Mouse (Mus musculus) layer of hippocampus, postnatal 36 days (tissue): ENCODE results near the gene Gm45716. TPM values are rescaled to one million over a fixed set of nuclear protein-coding genes. Genes with fewer than 3 reads are reported as not detected.
"Not testable (repeated sequence)": the region's sequence is repeated elsewhere in the genome, so short reads cannot be mapped to it uniquely, and the experiment has no call there.

Experiments
- DNase-seq, 2 experiments: peaks; one replicate each; pipeline ENCODE4 v3.0.0; 2022
- total RNA-seq, 2 experiments: library from RNA; stranded (reverse); gene quantifications; 2 replicates each; pipeline ENCODE4 v1.2.3; 2021

Gene Gm45716
- total RNA-seq, 2 experiments from 2014 or later, result 7.1 to 7.8 TPM

GRCm38 (mm10) chr11:90251923-90252322 is 64.4 kb downstream of the Gm45716 start:
- DNase-seq, result no peak

- DNase-seq, result no peak
These were observed 64.9 kb downstream of the Gm45716 start for GRCm38 (mm10) chr11:90252366-90252765.

GRCm38 (mm10) chr11:90254536-90254935 is 67.1 kb downstream of the Gm45716 start:
- DNase-seq, result no peak

GRCm38 (mm10) chr11:90255687-90256086 is 68.2 kb downstream of the Gm45716 start:
- no peak for DNase-seq

GRCm38 (mm10) chr11:90256833-90257525 is 69.5 kb downstream of the Gm45716 start:
- DNase-seq, result no peak

GRCm38 (mm10) chr11:90258321-90258927 is 70.9 kb downstream of the Gm45716 start:
- no peak for DNase-seq

- DNase-seq, result no peak
These were observed 71.6 kb downstream of the Gm45716 start for GRCm38 (mm10) chr11:90259071-90259470.

GRCm38 (mm10) chr11:90259826-90260225 is 72.3 kb downstream of the Gm45716 start:
- DNase-seq, result no peak

GRCm38 (mm10) chr11:90264180-90264579 is 76.7 kb downstream of the Gm45716 start:
- no peak for DNase-seq

- no peak for DNase-seq
These were observed 78.1 kb downstream of the Gm45716 start for GRCm38 (mm10) chr11:90265581-90265980.

- no peak for DNase-seq
These were observed 81.5 kb downstream of the Gm45716 start for GRCm38 (mm10) chr11:90268934-90269333.

- peak in 1 of 2 experiments; percentile 51 for DNase-seq
These were observed 82.1 kb downstream of the Gm45716 start for GRCm38 (mm10) chr11:90269398-90270123.

- DNase-seq, result no peak
These were observed 82.8 kb downstream of the Gm45716 start for GRCm38 (mm10) chr11:90270132-90270877.

GRCm38 (mm10) chr11:90274187-90274586 is 86.7 kb downstream of the Gm45716 start:
- no peak for DNase-seq

GRCm38 (mm10) chr11:90275663-90276062 is 88.2 kb downstream of the Gm45716 start:
- no peak for DNase-seq

- DNase-seq, result no peak
These were observed 88.7 kb downstream of the Gm45716 start for GRCm38 (mm10) chr11:90276150-90276549.

- DNase-seq, result no peak
These were observed 89.1 kb downstream of the Gm45716 start for GRCm38 (mm10) chr11:90276561-90276960.

- no peak for DNase-seq
These were observed 92.6 kb downstream of the Gm45716 start for GRCm38 (mm10) chr11:90280069-90280468.

- not testable (repeated sequence) for DNase-seq
These were observed 94.5 kb downstream of the Gm45716 start for GRCm38 (mm10) chr11:90281943-90282342.

- DNase-seq, result no peak
These were observed 95.7 kb downstream of the Gm45716 start for GRCm38 (mm10) chr11:90283159-90283558.

- peak in 1 of 2 experiments; percentile 43 for DNase-seq
These were observed 96.1 kb downstream of the Gm45716 start for GRCm38 (mm10) chr11:90283601-90284000.

- DNase-seq, result no peak
These were observed 96.6 kb downstream of the Gm45716 start for GRCm38 (mm10) chr11:90284079-90284478.

- no peak for DNase-seq
These were observed 97.1 kb downstream of the Gm45716 start for GRCm38 (mm10) chr11:90284623-90285022.
